Mouse (Mus musculus) embryonic facial prominence, embryonic 11.5 days (tissue): ENCODE measurements around the gene Wdr59. TPM values are rescaled to one million over a fixed set of nuclear protein-coding genes. Genes with fewer than 3 reads are reported as not detected.

ENCODE experiments used
- ATAC-seq: fragments of 200-750 bp; cut with Nextera tagmentation; replicated peaks from 2 replicates; pipeline ENCODE4 v1.8.0; 2017; ENCODE audit warnings: low read depth; ENCODE audit not compliant: insufficient number of reproducible peaks, low FRiP score, low TSS enrichment
- DNase-seq: peaks from one replicate; pipeline ENCODE4 v3.0.0-alpha.2; 2015; ENCODE audit warnings: low spot score
- H3K27ac ChIP-seq: fragments of 300-500 bp; sonication (generic); replicated peaks from 2 replicates; pipeline ENCODE4 v1.5.1; 2014; ENCODE audit warnings: mild to moderate bottlenecking, low read depth, low read length, control low read depth
- H3K27me3 ChIP-seq: fragments of 300-500 bp; sonication (generic); 2 replicates; pipeline ENCODE4 v1.6.1; 2014; ENCODE audit warnings: mild to moderate bottlenecking, low read length, moderate library complexity, mixed read lengths; ENCODE audit not compliant: control insufficient read depth, insufficient read depth
- H3K36me3 ChIP-seq: fragments of 300-500 bp; sonication (generic); replicated peaks from 2 replicates; pipeline ENCODE4 v1.6.1; 2014; ENCODE audit warnings: low read depth, mild to moderate bottlenecking, low read length, moderate library complexity, mixed read lengths; ENCODE audit not compliant: control insufficient read depth, insufficient read depth
- H3K4me1 ChIP-seq: fragments of 300-500 bp; sonication (generic); 2 replicates; pipeline ENCODE4 v1.6.1; 2014; ENCODE audit warnings: low read length, mixed read lengths; ENCODE audit not compliant: control insufficient read depth, insufficient read depth
- H3K4me2 ChIP-seq: fragments of 300-500 bp; sonication (generic); 2 replicates; pipeline ENCODE4 v1.6.1; 2014; ENCODE audit warnings: low read depth, mild to moderate bottlenecking, control low read depth, low read length, moderate library complexity
- H3K4me3 ChIP-seq: fragments of 300-500 bp; sonication (generic); 2 replicates; pipeline ENCODE4 v1.5.1; 2014; ENCODE audit warnings: low read depth, low read length, control low read depth
- H3K9ac ChIP-seq: fragments of 300-500 bp; sonication (generic); replicated peaks from 2 replicates; pipeline ENCODE4 v1.6.1; 2014; ENCODE audit warnings: mild to moderate bottlenecking, control low read depth, low read length
- H3K9me3 ChIP-seq: fragments of 300-500 bp; sonication (generic); replicated peaks from 2 replicates; pipeline ENCODE4 v1.6.1; 2016; ENCODE audit warnings: mild to moderate bottlenecking, low read length, inconsistent platforms, mixed read lengths; ENCODE audit not compliant: control insufficient read depth
- WGBS: fragments of 180-500 bp; shearing (Covaris S2); extraction: QIAGEN DNeasy Blood & Tissue Kit; methylation state at CpG from one replicate; pipeline ENCODE4 v1.1.7; 2014; 5-methylcytosine and 5-hydroxymethylcytosine counted together
- microRNA-seq: library from miRNA; unstranded; fragments of <30 nt; microRNA quantifications from one replicate; pipeline ENCODE4, GENCODE M21; 2016; ENCODE audit warnings: borderline number of aligned reads
- polyA plus RNA-seq: library from polyadenylated mRNA; unstranded; fragments of >200 nt; fragmentation: Nextera tagmentation; extraction: Ambion mirVana; gene quantifications from 2 replicates; pipeline ENCODE4 v1.2.1, GENCODE M21; 2014

Wdr59 gene
- polyA plus RNA-seq, 1 experiment from 2014 or later = 3.8 TPM

GRCm38 (mm10) chr8:111403391-111403790 is 118.5 kb downstream of the Wdr59 start:
- Histone ChIP-seq H3K9me3 (no peaks in the 10 kb centered on the region), H3K36me3 (no peaks in the 10 kb centered on the region)

More at GRCm38 (mm10) chr8:111403391-111403790, 118.5 kb downstream of the Wdr59 start:
- no peak overlapping the region for H3K4me2 ChIP-seq
- ATAC-seq (no peak), DNase-seq (no peak)
- whole genome bisulfite sequencing = 50% methylated on average over 4 of the region's 4 CpGs
- H3K4me3 ChIP-seq = no peak overlapping the region
- no peaks in the 10 kb centered on the region for H3K4me1 ChIP-seq
- no peak overlapping the region for H3K9ac ChIP-seq
- no peaks in the 10 kb centered on the region for H3K27me3 ChIP-seq
- no peak overlapping the region for H3K27ac ChIP-seq

Small RNA genes lying within 50 kb of the gene (microRNA-seq; reads per million reads assigned to microRNA genes)
- not detected for gene Mir1957b

Other genes starting within 250 kb of the Wdr59 start
- 95.7 and 96.7 TPM in 2 replicates for gene Rfwd3, start 221.9 kb downstream of the Wdr59 start, polyA plus RNA-seq
- gene Mlkl, start 183.9 kb downstream of the Wdr59 start, polyA plus RNA-seq = 0.14 and 0.82 TPM in 2 replicates
- gene Fa2h, start 128.3 kb downstream of the Wdr59 start, polyA plus RNA-seq = not detected in 2 replicates
- 39.3 and 42.9 TPM in 2 replicates for gene Znrf1, start 14.0 kb upstream of the Wdr59 start, polyA plus RNA-seq
- gene Ldhd, start 108.3 kb upstream of the Wdr59 start, polyA plus RNA-seq = 0.24 TPM in 1 of 2 replicates, not detected in the other
- 25.4 and 26.9 TPM in 2 replicates for gene Zfp1, start 121.3 kb upstream of the Wdr59 start, polyA plus RNA-seq
- gene Ctrb1, start 168.9 kb upstream of the Wdr59 start, polyA plus RNA-seq = not detected in 2 replicates
- 30.9 and 36.5 TPM in 2 replicates for gene Bcar1, start 221.7 kb upstream of the Wdr59 start, polyA plus RNA-seq